Mouse (Mus musculus) midbrain, embryonic 14.5 days (tissue): ENCODE results near the gene Tnfrsf13b. TPM values are rescaled to one million over a fixed set of nuclear protein-coding genes. Genes with fewer than 3 reads are reported as not detected.

Experiments
- ATAC-seq: fragments of 200-750 bp; cut with Nextera tagmentation; 2 replicates; pipeline ENCODE4 v1.8.0; 2017; ENCODE audit warnings: moderate number of reproducible peaks, moderate library complexity; ENCODE audit not compliant: low FRiP score, low TSS enrichment
- DNase-seq: peaks from one replicate; pipeline ENCODE4 v3.0.0-alpha.2; 2015
- H3K27ac ChIP-seq: fragments of 300-500 bp; sonication (generic); replicated peaks from 2 replicates; pipeline ENCODE4 v1.5.1; 2014; ENCODE audit warnings: mild to moderate bottlenecking, low read depth, low read length, moderate library complexity
- H3K27me3 ChIP-seq: fragments of 300-500 bp; sonication (generic); 2 replicates; pipeline ENCODE4 v1.6.1; 2014; ENCODE audit warnings: low read length, control low read depth, mixed read lengths; ENCODE audit not compliant: control insufficient read depth, insufficient read depth
- H3K36me3 ChIP-seq: fragments of 300-500 bp; sonication (generic); 2 replicates; pipeline ENCODE4 v1.6.1; 2014; ENCODE audit warnings: low read length, control low read depth; ENCODE audit not compliant: control insufficient read depth, insufficient read depth
- H3K4me1 ChIP-seq: fragments of 300-500 bp; sonication (generic); 2 replicates; pipeline ENCODE4 v1.6.1; 2014; ENCODE audit warnings: mild to moderate bottlenecking, antibody characterized with exemption, low read length, control low read depth; ENCODE audit not compliant: control insufficient read depth, insufficient read depth
- H3K4me2 ChIP-seq: fragments of 300-500 bp; sonication (generic); 2 replicates; pipeline ENCODE4 v1.6.1; 2014; ENCODE audit warnings: mild to moderate bottlenecking, low read length, moderate library complexity
- H3K4me3 ChIP-seq: fragments of 300-500 bp; sonication (generic); replicated peaks from 2 replicates; pipeline ENCODE4 v1.5.1; 2014; ENCODE audit warnings: low read depth, low read length
- H3K9ac ChIP-seq: fragments of 300-500 bp; sonication (generic); replicated peaks from 2 replicates; pipeline ENCODE4 v1.6.1; 2014; ENCODE audit warnings: mild to moderate bottlenecking, low read length, moderate library complexity
- H3K9me3 ChIP-seq: fragments of 300-500 bp; sonication (generic); 2 replicates; pipeline ENCODE4 v1.6.1; 2016; ENCODE audit warnings: low read length, control low read depth, mixed read lengths; ENCODE audit not compliant: control insufficient read depth
- WGBS: fragments of 180-500 bp; shearing (Covaris S2); extraction: QIAGEN DNeasy Blood & Tissue Kit; methylation state at CpG from one replicate; pipeline ENCODE4 v1.1.7; 2014; 5-methylcytosine and 5-hydroxymethylcytosine counted together
- polyA plus RNA-seq: library from polyadenylated mRNA; unstranded; fragments of >200 nt; fragmentation: Nextera tagmentation; extraction: Ambion mirVana; gene quantifications from 2 replicates; pipeline ENCODE4 v1.2.1, GENCODE M21; 2014

The Tnfrsf13b gene
- polyA plus RNA-seq = 0.35 and 2.0 TPM in 2 replicates

- no peaks in the 10 kb centered on the region for H3K36me3 ChIP-seq
- WGBS = 86% methylated on average over 23 of the region's 23 CpGs
- ATAC-seq (no peak), DNase-seq (no peak)
- no peaks in the 10 kb centered on the region for H3K9me3 ChIP-seq
- no peak within 1 kb of the TSS for H3K9ac ChIP-seq
- H3K4me3 ChIP-seq = no peak within 1 kb of the TSS
- no peaks in the 10 kb centered on the region for H3K27me3 ChIP-seq
- no peak within 1 kb of the TSS for H3K4me2 ChIP-seq
- H3K4me1 ChIP-seq = no peaks in the 10 kb centered on the region
- no peak within 1 kb of the TSS for H3K27ac ChIP-seq
Measured at GRCm38 (mm10) chr11:61126606-61127355, at the start of gene Tnfrsf13b. Gene Tnfrsf13b, plus strand, starts transcription at chr11:61126755.

- Histone ChIP-seq H3K9ac (no peak overlapping the region), H3K27me3 (no peaks in the 10 kb centered on the region), H3K27ac (no peak overlapping the region), H3K9me3 (no peaks in the 10 kb centered on the region), H3K4me2 (no peak overlapping the region), H3K36me3 (no peaks in the 10 kb centered on the region), H3K4me1 (no peaks in the 10 kb centered on the region), H3K4me3 (no peak overlapping the region)
- DNase-seq = no peak
- 89% methylated on average over 2 of the region's 2 CpGs for WGBS
- no peak for ATAC-seq
Measured at GRCm38 (mm10) chr11:61081624-61082023, 44.9 kb upstream of the Tnfrsf13b start.

- H3K4me1 ChIP-seq = no peaks in the 10 kb centered on the region
- no peak for DNase-seq
- H3K27ac ChIP-seq = no peak overlapping the region
- H3K4me3 ChIP-seq = no peak overlapping the region
- H3K36me3 ChIP-seq = no peaks in the 10 kb centered on the region
- H3K9me3 ChIP-seq = no peaks in the 10 kb centered on the region
- 49% methylated on average over 7 of the region's 7 CpGs for WGBS
- H3K27me3 ChIP-seq = no peaks in the 10 kb centered on the region
- no peak overlapping the region for H3K4me2 ChIP-seq
- H3K9ac ChIP-seq = no peak overlapping the region
- no peak for ATAC-seq
Measured at GRCm38 (mm10) chr11:61090195-61090594, 36.4 kb upstream of the Tnfrsf13b start.

GRCm38 (mm10) chr11:61091192-61091591 lies 35.4 kb upstream of the Tnfrsf13b start:
- no peaks in the 10 kb centered on the region for H3K4me1 ChIP-seq
- no peak overlapping the region for H3K27ac ChIP-seq
- DNase-seq (peak; percentile 22), ATAC-seq (peak; percentile 55; the same call in 1 of the 2 replicates)
- no peak overlapping the region for H3K4me3 ChIP-seq
- no peaks in the 10 kb centered on the region for H3K27me3 ChIP-seq
- no peak overlapping the region for H3K4me2 ChIP-seq
- no peaks in the 10 kb centered on the region for H3K36me3 ChIP-seq
- H3K9ac ChIP-seq = no peak overlapping the region
- H3K9me3 ChIP-seq = no peaks in the 10 kb centered on the region
- 61% methylated on average over 3 of the region's 3 CpGs for WGBS

GRCm38 (mm10) chr11:61091642-61092262 lies 34.8 kb upstream of the Tnfrsf13b start:
- peak; percentile 94 for DNase-seq
- no peak overlapping the region for H3K27ac ChIP-seq
- no peaks in the 10 kb centered on the region for H3K4me1 ChIP-seq
- H3K36me3 ChIP-seq = no peaks in the 10 kb centered on the region
- no peak overlapping the region for H3K4me2 ChIP-seq
- H3K4me3 ChIP-seq = no peak overlapping the region
- 9% methylated on average over 7 of the region's 7 CpGs for WGBS
- peak; percentile 50; the same call in 1 of the 2 replicates for ATAC-seq
- no peaks in the 10 kb centered on the region for H3K27me3 ChIP-seq
- no peak overlapping the region for H3K9ac ChIP-seq
- H3K9me3 ChIP-seq = no peaks in the 10 kb centered on the region

- no peak for ATAC-seq
- 64% methylated on average over 1 of the region's 1 CpGs for WGBS
Measured at GRCm38 (mm10) chr11:61098046-61098445, 28.5 kb upstream of the Tnfrsf13b start.

GRCm38 (mm10) chr11:61102397-61103339 lies 23.9 kb upstream of the Tnfrsf13b start:
- H3K27me3 ChIP-seq = no peaks in the 10 kb centered on the region
- no peak for DNase-seq
- WGBS = 35% methylated on average over 12 of the region's 13 CpGs

More at GRCm38 (mm10) chr11:61098046-61098445, 28.5 kb upstream of the Tnfrsf13b start:
- Histone ChIP-seq H3K4me2 (no peak overlapping the region), H3K27me3 (no peaks in the 10 kb centered on the region), H3K4me3 (no peak overlapping the region), H3K27ac (no peak overlapping the region), H3K9ac (no peak overlapping the region), H3K4me1 (no peaks in the 10 kb centered on the region), H3K9me3 (no peaks in the 10 kb centered on the region), H3K36me3 (no peaks in the 10 kb centered on the region)
- no peak for DNase-seq

GRCm38 (mm10) chr11:61104241-61104901 lies 22.2 kb upstream of the Tnfrsf13b start:
- 10% methylated on average over 20 of the region's 20 CpGs for WGBS
- H3K36me3 ChIP-seq = no peaks in the 10 kb centered on the region
- no peak overlapping the region for H3K27ac ChIP-seq
- no peaks in the 10 kb centered on the region for H3K9me3 ChIP-seq
- no peaks in the 10 kb centered on the region for H3K27me3 ChIP-seq
- H3K4me1 ChIP-seq = peaks cover 6% of the 10 kb centered on the region; the same call in 1 of the 2 replicates
- no peak overlapping the region for H3K4me3 ChIP-seq
- DNase-seq = peak; percentile 96
- ATAC-seq = peak; percentile 85; the same call in 1 of the 2 replicates
- H3K4me2 ChIP-seq = peak overlapping the region; percentile 34
- H3K9ac ChIP-seq = no peak overlapping the region; the same call in 1 of the 2 replicates

More at GRCm38 (mm10) chr11:61102397-61103339, 23.9 kb upstream of the Tnfrsf13b start:
- no peak overlapping the region for H3K27ac ChIP-seq
- H3K4me1 ChIP-seq = peaks cover 6% of the 10 kb centered on the region; the same call in 1 of the 2 replicates
- H3K9ac ChIP-seq = no peak overlapping the region
- H3K4me2 ChIP-seq = no peak overlapping the region
- no peak for ATAC-seq
- H3K4me3 ChIP-seq = no peak overlapping the region
- H3K36me3 ChIP-seq = no peaks in the 10 kb centered on the region
- no peaks in the 10 kb centered on the region for H3K9me3 ChIP-seq
